Mouse (Mus musculus): ENCODE results near the gene Rhox9. TPM values are rescaled to one million over a fixed set of nuclear protein-coding genes. Genes with fewer than 3 reads are reported as not detected.

Gene Rhox9
- total and polyA plus RNA-seq, 3 experiments = not detected

GRCm38 (mm10) chrX:37871641-37872040 lies 29.9 kb downstream of the Rhox9 start:
- no peak for DNase-seq (ENCODE audit: extremely low read depth)
- Histone ChIP-seq H3K4me1 (ENCODE audit: control insufficient read depth in 1 of 2, insufficient read depth in 2 of 2) (no peaks in the 10 kb centered on the region), H3K27ac (ENCODE audit: insufficient read depth, low read depth) (no peak overlapping the region), H3K36me3 (replicated peaks in 1 of 2; ENCODE audit: control insufficient read depth in 1 of 2, insufficient read depth in 1 of 2, low read length in 1 of 2) (no peaks in the 10 kb centered on the region), H3K4me3 (replicated peaks in 1 of 3; ENCODE audit: low read depth in 2 of 3, low read length in 2 of 3, poor library complexity in 1 of 3) (no peak overlapping the region), H3K27me3 (replicated peaks) (no peaks in the 10 kb centered on the region), H3K9ac (ENCODE audit: insufficient read depth, low read depth) (no peak overlapping the region), H3K9me3 (replicated peaks; ENCODE audit: low read length) (no peaks in the 10 kb centered on the region), H3K4me2 (ENCODE audit: insufficient read depth, low read depth, poor library complexity, severe bottlenecking) (no peak overlapping the region), H3K79me2 (replicated peaks; ENCODE audit: control insufficient read depth, extremely low read depth, insufficient read depth, poor library complexity, severe bottlenecking) (no peaks in the 10 kb centered on the region)
- dilution Hi-C loops (cut with MboI; ENCODE audit: extremely low pct_ligation_motif_present, extremely low pct_unique_long_range_greater_than_20kb, low sequenced_read_pairs) (no loop called here), in situ Hi-C loops (cut with MboI; ENCODE audit: low pct_ligation_motif_present, low pct_unique_long_range_greater_than_20kb, low sequenced_read_pairs) (no loop called here)
- TF ChIP-seq ZNF384 (IDR thresholded peaks at IDR 0.05; ENCODE audit: low read depth, low read length) (peak; percentile 56; the same call in 1 of the 2 replicates), ELF1 (IDR thresholded peaks at IDR 0.05; ENCODE audit: low read depth, low read length) (no peak)

Other genes with a start within 250 kb of the Rhox9 start
- gene Rhox3h, start 233.0 kb downstream of the Rhox9 start, total RNA-seq (2012; rRNA removed) = not detected in 2 replicates
- gene Rhox3h, start 233.0 kb downstream of the Rhox9 start, total RNA-seq (2014; rRNA removed) = not detected in 2 replicates
- gene Rhox3h, start 233.0 kb downstream of the Rhox9 start, polyA plus RNA-seq (2012; ENCODE audit: insufficient read length, low read depth) = not detected in 2 replicates
- 1.4 and 2.1 TPM in 2 replicates for gene Rhox2h, start 228.5 kb downstream of the Rhox9 start, total RNA-seq (2012; rRNA removed)
- gene Rhox2h, start 228.5 kb downstream of the Rhox9 start, total RNA-seq (2014; rRNA removed) = 0.90 and 0.95 TPM in 2 replicates
- 0.87 and 1.5 TPM in 2 replicates for gene Rhox2h, start 228.5 kb downstream of the Rhox9 start, polyA plus RNA-seq (2012; ENCODE audit: insufficient read length, low read depth)
- gene Rhox5, start 96.9 kb downstream of the Rhox9 start, total RNA-seq (2012; rRNA removed) = 771 and 814 TPM in 2 replicates
- gene Rhox5, start 96.9 kb downstream of the Rhox9 start, total RNA-seq (2014; rRNA removed) = 67.3 and 73.6 TPM in 2 replicates
- gene Rhox5, start 96.9 kb downstream of the Rhox9 start, polyA plus RNA-seq (2012; ENCODE audit: insufficient read length, low read depth) = 164 and 235 TPM in 2 replicates
- not detected in 2 replicates for gene Rhox6, start 74.9 kb downstream of the Rhox9 start, total RNA-seq (2012; rRNA removed)
- gene Rhox6, start 74.9 kb downstream of the Rhox9 start, total RNA-seq (2014; rRNA removed) = not detected in 2 replicates
- gene Rhox6, start 74.9 kb downstream of the Rhox9 start, polyA plus RNA-seq (2012; ENCODE audit: insufficient read length, low read depth) = not detected in 2 replicates
- not detected in 2 replicates for gene Rhox7a, start 70.1 kb downstream of the Rhox9 start, total RNA-seq (2012; rRNA removed)
- gene Rhox7a, start 70.1 kb downstream of the Rhox9 start, total RNA-seq (2014; rRNA removed) = not detected in 2 replicates
- gene Rhox7a, start 70.1 kb downstream of the Rhox9 start, polyA plus RNA-seq (2012; ENCODE audit: insufficient read length, low read depth) = not detected in 2 replicates
- not detected in 2 replicates for gene Rhox8, start 22.8 kb downstream of the Rhox9 start, total RNA-seq (2012; rRNA removed)
- gene Rhox8, start 22.8 kb downstream of the Rhox9 start, total RNA-seq (2014; rRNA removed) = not detected in 2 replicates
- gene Rhox8, start 22.8 kb downstream of the Rhox9 start, polyA plus RNA-seq (2012; ENCODE audit: insufficient read length, low read depth) = 0.31 TPM in 1 of 2 replicates, not detected in the other
- gene Rhox7b, start 4.5 kb downstream of the Rhox9 start, total RNA-seq (2012; rRNA removed) = not detected in 2 replicates
- gene Rhox7b, start 4.5 kb downstream of the Rhox9 start, total RNA-seq (2014; rRNA removed) = not detected in 2 replicates
- not detected in 2 replicates for gene Rhox7b, start 4.5 kb downstream of the Rhox9 start, polyA plus RNA-seq (2012; ENCODE audit: insufficient read length, low read depth)
- not detected in 2 replicates for gene Btg1-ps1, start 117.0 kb upstream of the Rhox9 start, total RNA-seq (2012; rRNA removed)
- gene Btg1-ps1, start 117.0 kb upstream of the Rhox9 start, total RNA-seq (2014; rRNA removed) = not detected in 2 replicates
- gene Btg1-ps1, start 117.0 kb upstream of the Rhox9 start, polyA plus RNA-seq (2012; ENCODE audit: insufficient read length, low read depth) = not detected in 2 replicates
- not detected in 2 replicates for gene Btg1-ps2, start 141.3 kb upstream of the Rhox9 start, total RNA-seq (2012; rRNA removed)
- gene Btg1-ps2, start 141.3 kb upstream of the Rhox9 start, total RNA-seq (2014; rRNA removed) = not detected in 2 replicates
- gene Btg1-ps2, start 141.3 kb upstream of the Rhox9 start, polyA plus RNA-seq (2012; ENCODE audit: insufficient read length, low read depth) = not detected in 2 replicates
- gene Rhox10, start 164.7 kb upstream of the Rhox9 start, total RNA-seq (2012; rRNA removed) = not detected in 2 replicates
- gene Rhox10, start 164.7 kb upstream of the Rhox9 start, total RNA-seq (2014; rRNA removed) = not detected in 2 replicates
- gene Rhox10, start 164.7 kb upstream of the Rhox9 start, polyA plus RNA-seq (2012; ENCODE audit: insufficient read length, low read depth) = not detected in 2 replicates
- gene Rhox11, start 183.4 kb upstream of the Rhox9 start, total RNA-seq (2012; rRNA removed) = not detected in 2 replicates
- not detected in 2 replicates for gene Rhox11, start 183.4 kb upstream of the Rhox9 start, total RNA-seq (2014; rRNA removed)
- gene Rhox11, start 183.4 kb upstream of the Rhox9 start, polyA plus RNA-seq (2012; ENCODE audit: insufficient read length, low read depth) = not detected in 2 replicates
- not detected in 2 replicates for gene Rhox12, start 209.1 kb upstream of the Rhox9 start, total RNA-seq (2012; rRNA removed)
- not detected in 2 replicates for gene Rhox12, start 209.1 kb upstream of the Rhox9 start, total RNA-seq (2014; rRNA removed)
- gene Rhox12, start 209.1 kb upstream of the Rhox9 start, polyA plus RNA-seq (2012; ENCODE audit: insufficient read length, low read depth) = not detected in 2 replicates
- gene Rhox13, start 219.4 kb upstream of the Rhox9 start, total RNA-seq (2012; rRNA removed) = 223 and 280 TPM in 2 replicates
- gene Rhox13, start 219.4 kb upstream of the Rhox9 start, total RNA-seq (2014; rRNA removed) = 2.1 and 2.6 TPM in 2 replicates
- 12.9 and 14.2 TPM in 2 replicates for gene Rhox13, start 219.4 kb upstream of the Rhox9 start, polyA plus RNA-seq (2012; ENCODE audit: insufficient read length, low read depth)